Mouse (Mus musculus) adrenal gland, adult 18-20 months (tissue): ENCODE results near the gene Ctps2. TPM values are rescaled to one million over a fixed set of nuclear protein-coding genes. Genes with fewer than 3 reads are reported as not detected.

ENCODE experiments used
- DNase-seq, 2 experiments: peaks; one replicate each; pipeline ENCODE4 v3.0.0; 2021 to 2022; ENCODE audit warnings: low spot score in 2 of 2
- microRNA-seq, 2 experiments: library from miRNA; unstranded; fragments of <30 nt; microRNA quantifications; one replicate each; pipeline ENCODE4 v1.2.0; 2021; ENCODE audit warnings: borderline number of aligned reads in 2 of 2
- total RNA-seq, 2 experiments: library from RNA; stranded (reverse); gene quantifications; 1 replicate in 1 of 2; 2 replicates in 1 of 2; pipeline ENCODE4 v1.2.3; 2021

The Ctps2 gene
- total RNA-seq, 2 experiments from 2014 or later: 44.2 to 68.2 TPM

GRCm38 (mm10) chrX:162967456-162967855 is 66.4 kb downstream of the Ctps2 start:
- no peak for DNase-seq

- no peak for DNase-seq
These were observed 75.2 kb downstream of the Ctps2 start for GRCm38 (mm10) chrX:162976194-162976593.

- no peak for DNase-seq
These were observed 85.9 kb downstream of the Ctps2 start for GRCm38 (mm10) chrX:162986876-162987495.

GRCm38 (mm10) chrX:162991396-162991795 is 90.4 kb downstream of the Ctps2 start:
- no peak for DNase-seq

- no peak for DNase-seq
These were observed 91.1 kb downstream of the Ctps2 start for GRCm38 (mm10) chrX:162992121-162992520.

- no peak for DNase-seq
These were observed 126.8 kb downstream of the Ctps2 start for GRCm38 (mm10) chrX:163027864-163028263.

GRCm38 (mm10) chrX:163038767-163039166 is 137.7 kb downstream of the Ctps2 start:
- no peak for DNase-seq

- no peak for DNase-seq
These were observed 141.7 kb downstream of the Ctps2 start for GRCm38 (mm10) chrX:163042771-163043170.

GRCm38 (mm10) chrX:163063936-163064335 is 162.9 kb downstream of the Ctps2 start:
- no peak for DNase-seq

Small RNA genes lying within 50 kb of the gene (microRNA-seq; reads per million reads assigned to microRNA genes)
- 0 reads per million in 2 experiments for gene Mir3473a

Other genes with a start within 250 kb of the Ctps2 start
- gene Rbbp7, start 140.8 kb upstream of the Ctps2 start, total RNA-seq: 100 to 1,000 TPM; 155 to 173 TPM
- 10 to 100 TPM; 16.9 to 18.5 TPM for gene Txlng, start 71.8 kb upstream of the Ctps2 start, total RNA-seq
- gene Syap1, start 12.8 kb upstream of the Ctps2 start, total RNA-seq: 10 to 100 TPM; 80.0 to 91.6 TPM
- gene S100g, start 63.4 kb downstream of the Ctps2 start, total RNA-seq: not detected